Mouse (Mus musculus) stomach, embryonic 15.5 days (tissue): ENCODE data around the gene Gm20425. TPM values are rescaled to one million over a fixed set of nuclear protein-coding genes. Genes with fewer than 3 reads are reported as not detected.

Source experiments
- ATAC-seq: fragments of 200-750 bp; cut with Nextera tagmentation; 2 replicates; pipeline ENCODE4 v1.8.0; 2017; ENCODE audit warnings: low read depth, moderate number of reproducible peaks, moderate TSS enrichment; ENCODE audit not compliant: insufficient read depth, low FRiP score
- H3K27ac ChIP-seq: fragments of 300-500 bp; sonication (generic); 2 replicates; pipeline ENCODE4 v1.5.1; 2015; ENCODE audit warnings: mild to moderate bottlenecking, inconsistent platforms
- H3K27me3 ChIP-seq: fragments of 300-500 bp; sonication (generic); replicated peaks from 2 replicates; pipeline ENCODE4 v1.6.1; 2015; ENCODE audit warnings: inconsistent platforms
- H3K36me3 ChIP-seq: fragments of 300-500 bp; sonication (generic); 2 replicates; pipeline ENCODE4 v1.6.1; 2015; ENCODE audit warnings: inconsistent platforms
- H3K4me1 ChIP-seq: fragments of 300-500 bp; sonication (generic); 2 replicates; pipeline ENCODE4 v1.6.1; 2015; ENCODE audit warnings: inconsistent platforms
- H3K4me2 ChIP-seq: fragments of 300-500 bp; sonication (generic); 2 replicates; pipeline ENCODE4 v1.6.1; 2015; ENCODE audit warnings: mild to moderate bottlenecking, inconsistent platforms
- H3K4me3 ChIP-seq: fragments of 300-500 bp; sonication (generic); replicated peaks from 2 replicates; pipeline ENCODE4 v1.5.1; 2015; ENCODE audit warnings: inconsistent platforms
- H3K9ac ChIP-seq: fragments of 300-500 bp; sonication (generic); 2 replicates; pipeline ENCODE4 v1.6.1; 2015; ENCODE audit warnings: inconsistent platforms
- H3K9me3 ChIP-seq: fragments of 300-500 bp; sonication (generic); 2 replicates; pipeline ENCODE4 v1.6.1; 2016; ENCODE audit warnings: inconsistent platforms
- WGBS: fragments of 180-500 bp; shearing (Covaris S2); methylation state at CpG from one replicate; pipeline ENCODE4 v1.1.7; 2015; 5-methylcytosine and 5-hydroxymethylcytosine counted together
- polyA plus RNA-seq: library from polyadenylated mRNA; unstranded; fragments of >200 nt; fragmentation: Nextera tagmentation; extraction: Ambion mirVana; gene quantifications from 2 replicates; pipeline ENCODE4 v1.2.1, GENCODE M21; 2015

Gene Gm20425
- polyA plus RNA-seq, 1 experiment from 2014 or later: 5.6 TPM

DNA sequence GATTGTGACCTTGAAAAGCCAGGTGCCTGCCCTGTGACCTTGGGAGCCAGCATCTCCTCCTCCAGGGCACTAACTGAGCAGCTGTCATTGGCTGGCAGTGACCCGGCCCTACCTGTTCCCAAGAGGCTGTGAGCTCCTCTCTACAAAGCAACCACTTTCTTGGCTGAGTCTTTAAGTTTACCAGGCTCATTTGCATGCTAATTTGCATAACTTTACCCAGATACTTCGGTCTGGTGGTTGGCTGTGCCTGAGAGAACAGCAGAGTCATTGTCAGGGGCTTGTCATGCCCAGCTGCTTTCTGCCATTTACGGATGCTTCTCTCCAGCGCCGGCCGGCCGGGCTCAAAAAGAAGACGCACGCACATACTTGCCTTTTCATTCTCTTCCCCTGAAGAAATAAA, 83.4 kb downstream of the Gm20425 start:
- Histone ChIP-seq H3K4me3 (no peak overlapping the region), H3K9me3 (no peaks in the 10 kb centered on the region), H3K9ac (no peak overlapping the region), H3K4me2 (no peak overlapping the region), H3K36me3 (no peaks in the 10 kb centered on the region), H3K4me1 (no peaks in the 10 kb centered on the region), H3K27ac (no peak overlapping the region), H3K27me3 (no peaks in the 10 kb centered on the region)
- WGBS: 53% methylated on average over 9 of the region's 9 CpGs
- no peak for ATAC-seq

- no peak overlapping the region for H3K4me2 ChIP-seq
- no peak overlapping the region for H3K4me3 ChIP-seq
- H3K27me3 ChIP-seq: no peaks in the 10 kb centered on the region
- no peaks in the 10 kb centered on the region for H3K4me1 ChIP-seq
- ATAC-seq: no peak
- WGBS: 81% methylated on average over 10 of the region's 10 CpGs
- H3K36me3 ChIP-seq: no peaks in the 10 kb centered on the region
- H3K9me3 ChIP-seq: no peaks in the 10 kb centered on the region
- no peak overlapping the region for H3K27ac ChIP-seq
- H3K9ac ChIP-seq: no peak overlapping the region
Observed at GRCm38 (mm10) chr9:103146257-103146656, 83.8 kb downstream of the Gm20425 start.

DNA sequence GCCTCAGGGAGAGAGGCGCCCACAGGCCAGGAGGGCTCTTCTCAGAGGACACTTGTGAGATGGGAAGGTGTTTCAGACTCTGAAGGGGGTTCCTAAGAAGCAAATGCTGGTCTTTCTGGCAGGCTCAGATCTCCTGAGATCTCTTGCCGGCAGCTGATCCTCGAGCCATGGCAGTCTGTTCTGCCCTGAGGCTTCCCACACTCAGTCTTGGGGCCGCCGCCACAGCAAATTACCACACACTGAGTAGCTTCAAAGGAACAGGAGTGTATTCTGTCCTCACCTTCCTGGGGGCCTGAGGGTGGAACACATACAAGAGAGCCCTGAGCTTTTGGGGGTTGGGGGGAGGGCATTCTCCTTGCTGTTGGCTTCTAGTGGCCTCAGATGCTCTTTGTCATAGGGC, 84.8 kb downstream of the Gm20425 start:
- 71% methylated on average over 5 of the region's 5 CpGs for WGBS
- H3K4me2 ChIP-seq: no peak overlapping the region
- no peak for ATAC-seq
- no peak overlapping the region for H3K27ac ChIP-seq
- H3K27me3 ChIP-seq: no peaks in the 10 kb centered on the region
- no peaks in the 10 kb centered on the region for H3K4me1 ChIP-seq
- H3K36me3 ChIP-seq: no peaks in the 10 kb centered on the region
- H3K4me3 ChIP-seq: no peak overlapping the region
- no peak overlapping the region for H3K9ac ChIP-seq
- no peaks in the 10 kb centered on the region for H3K9me3 ChIP-seq

- no peaks in the 10 kb centered on the region for H3K4me1 ChIP-seq
- H3K4me3 ChIP-seq: no peak overlapping the region
- no peaks in the 10 kb centered on the region for H3K36me3 ChIP-seq
- H3K9ac ChIP-seq: no peak overlapping the region
- ATAC-seq: no peak
- H3K9me3 ChIP-seq: no peaks in the 10 kb centered on the region
- no peaks in the 10 kb centered on the region for H3K27me3 ChIP-seq
- H3K4me2 ChIP-seq: no peak overlapping the region
- 45% methylated on average over 4 of the region's 4 CpGs for WGBS
- no peak overlapping the region for H3K27ac ChIP-seq
Observed at GRCm38 (mm10) chr9:103143881-103144280, 86.2 kb downstream of the Gm20425 start.

DNA sequence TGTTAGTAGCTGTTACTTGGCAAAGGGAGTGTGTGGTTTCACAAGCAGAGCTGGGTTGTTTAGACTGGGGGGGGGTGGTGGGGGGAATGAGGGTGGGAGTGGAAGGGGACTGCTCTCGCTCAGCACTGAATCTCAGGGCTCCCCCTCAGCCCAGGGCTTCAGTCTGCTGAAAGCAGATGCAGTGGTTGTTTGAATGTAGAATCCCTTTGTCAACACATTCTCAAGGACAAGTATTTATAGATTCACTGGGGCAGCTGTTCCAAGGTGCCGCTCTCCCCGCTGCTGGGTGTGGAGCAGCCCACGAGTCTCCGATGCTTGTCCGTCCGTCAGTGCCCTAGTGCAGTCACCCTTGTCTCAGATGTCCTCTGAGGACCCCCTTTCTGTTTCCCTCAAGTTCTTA, 88.8 kb downstream of the Gm20425 start:
- 77% methylated on average over 7 of the region's 7 CpGs for WGBS
- H3K36me3 ChIP-seq: no peaks in the 10 kb centered on the region
- ATAC-seq: no peak
- H3K27ac ChIP-seq: no peak overlapping the region
- H3K4me3 ChIP-seq: no peak overlapping the region
- H3K4me2 ChIP-seq: no peak overlapping the region
- H3K27me3 ChIP-seq: no peaks in the 10 kb centered on the region
- no peak overlapping the region for H3K9ac ChIP-seq
- H3K9me3 ChIP-seq: no peaks in the 10 kb centered on the region
- H3K4me1 ChIP-seq: no peaks in the 10 kb centered on the region

- Histone ChIP-seq H3K4me1 (no peaks in the 10 kb centered on the region), H3K9ac (no peak overlapping the region), H3K36me3 (no peaks in the 10 kb centered on the region), H3K4me2 (no peak overlapping the region), H3K27ac (no peak overlapping the region), H3K27me3 (no peaks in the 10 kb centered on the region), H3K9me3 (no peaks in the 10 kb centered on the region), H3K4me3 (no peak overlapping the region)
- ATAC-seq: no peak
- 75% methylated on average over 6 of the region's 6 CpGs for WGBS
Observed at GRCm38 (mm10) chr9:103140384-103140783, 89.7 kb downstream of the Gm20425 start.

Other genes with a start within 250 kb of the Gm20425 start
- gene Slco2a1, start 241.6 kb downstream of the Gm20425 start, polyA plus RNA-seq: 12.1 and 13.9 TPM in 2 replicates
- 5.6 and 7.3 TPM in 2 replicates for gene Rab6b, start 118.5 kb downstream of the Gm20425 start, polyA plus RNA-seq
- gene Srprb, start 28.2 kb downstream of the Gm20425 start, polyA plus RNA-seq: 51.6 and 59.3 TPM in 2 replicates
- 195 and 466 TPM in 2 replicates for gene Trf, start 137 bp upstream of the Gm20425 start, polyA plus RNA-seq
- 3.2 and 6.6 TPM in 2 replicates for gene 1300017J02Rik, start 74.8 kb upstream of the Gm20425 start, polyA plus RNA-seq
- gene Topbp1, start 74.9 kb upstream of the Gm20425 start, polyA plus RNA-seq: 55.9 and 62.2 TPM in 2 replicates
- 90.6 and 98.6 TPM in 2 replicates for gene Cdv3, start 135.5 kb upstream of the Gm20425 start, polyA plus RNA-seq